Mouse (Mus musculus) intestine, embryonic 16.5 days (tissue): ENCODE results near the gene Crocc. TPM values are rescaled to one million over a fixed set of nuclear protein-coding genes. Genes with fewer than 3 reads are reported as not detected.
A peak's percentile ranks its signal among the peaks of the same experiment; 100 is the strongest.

Source experiments
- ATAC-seq: fragments of 200-750 bp; cut with Nextera tagmentation; 2 replicates; pipeline ENCODE4 v1.8.0; 2017; ENCODE audit warnings: moderate TSS enrichment, moderate library complexity
- H3K27ac ChIP-seq: fragments of 300-500 bp; sonication (generic); 2 replicates; pipeline ENCODE4 v1.5.1; 2014; ENCODE audit warnings: mild to moderate bottlenecking, low read length
- H3K27me3 ChIP-seq: fragments of 300-500 bp; sonication (generic); replicated peaks from 2 replicates; pipeline ENCODE4 v1.6.1; 2014; ENCODE audit warnings: low read length, control low read depth, mixed read lengths; ENCODE audit not compliant: control insufficient read depth, insufficient read depth
- H3K36me3 ChIP-seq: fragments of 300-500 bp; sonication (generic); 2 replicates; pipeline ENCODE4 v1.6.1; 2014; ENCODE audit warnings: low read length, control low read depth; ENCODE audit not compliant: control insufficient read depth, insufficient read depth
- H3K4me1 ChIP-seq: fragments of 300-500 bp; sonication (generic); 2 replicates; pipeline ENCODE4 v1.6.1; 2014; ENCODE audit warnings: low read length, control low read depth, mixed read lengths; ENCODE audit not compliant: control insufficient read depth, insufficient read depth
- H3K4me2 ChIP-seq: fragments of 300-500 bp; sonication (generic); 2 replicates; pipeline ENCODE4 v1.6.1; 2014; ENCODE audit warnings: low read depth, low read length, control low read depth
- H3K4me3 ChIP-seq: fragments of 300-500 bp; sonication (generic); 2 replicates; pipeline ENCODE4 v1.5.1; 2014; ENCODE audit warnings: mild to moderate bottlenecking, low read length
- H3K9ac ChIP-seq: fragments of 300-500 bp; sonication (generic); 2 replicates; pipeline ENCODE4 v1.6.1; 2014; ENCODE audit warnings: low read depth, low read length
- H3K9me3 ChIP-seq: fragments of 300-500 bp; sonication (generic); 2 replicates; pipeline ENCODE4 v1.6.1; 2016; ENCODE audit warnings: low read length, control low read depth; ENCODE audit not compliant: control insufficient read depth
- WGBS: fragments of 180-500 bp; shearing (Covaris S2); extraction: QIAGEN DNeasy Blood & Tissue Kit; methylation state at CpG from one replicate; pipeline ENCODE4 v1.1.7; 2014; 5-methylcytosine and 5-hydroxymethylcytosine counted together
- polyA plus RNA-seq: library from polyadenylated mRNA; unstranded; fragments of >200 nt; fragmentation: Nextera tagmentation; extraction: Ambion mirVana; gene quantifications from 2 replicates; pipeline ENCODE4 v1.2.1, GENCODE M21; 2015

The Crocc gene
- polyA plus RNA-seq, 1 experiment from 2014 or later: 3.5 TPM

GRCm38 (mm10) chr4:140984544-140984943 lies 75.8 kb downstream of the Crocc start:
- H3K9me3 ChIP-seq: no peaks in the 10 kb centered on the region
- no peak overlapping the region for H3K27ac ChIP-seq
- 84% methylated on average over 6 of the region's 6 CpGs for WGBS
- no peak overlapping the region for H3K4me2 ChIP-seq
- no peak overlapping the region for H3K4me3 ChIP-seq
- peaks cover 4% of the 10 kb centered on the region for H3K36me3 ChIP-seq
- H3K27me3 ChIP-seq: no peaks in the 10 kb centered on the region
- ATAC-seq: no peak
- H3K4me1 ChIP-seq: peaks cover 25% of the 10 kb centered on the region
- no peak overlapping the region for H3K9ac ChIP-seq

GRCm38 (mm10) chr4:140983442-140983841 lies 76.9 kb downstream of the Crocc start:
- Histone ChIP-seq H3K4me3 (no peak overlapping the region), H3K4me1 (peaks cover 22% of the 10 kb centered on the region), H3K27me3 (no peaks in the 10 kb centered on the region), H3K9me3 (no peaks in the 10 kb centered on the region), H3K36me3 (peaks cover 12% of the 10 kb centered on the region), H3K27ac (peak overlapping the region; percentile 70), H3K9ac (peak overlapping the region; percentile 48; the same call in 1 of the 2 replicates), H3K4me2 (0 out of 2 replicates have a peak overlapping the region, but pooled peaks have one; percentile 7)
- WGBS: 4% methylated on average over 9 of the region's 9 CpGs
- peak; percentile 78 for ATAC-seq

GRCm38 (mm10) chr4:140982808-140983207 lies 77.5 kb downstream of the Crocc start:
- peak overlapping the region; percentile 70 for H3K27ac ChIP-seq
- H3K27me3 ChIP-seq: no peaks in the 10 kb centered on the region
- 0 out of 2 replicates have a peak, but pooled peaks have one; percentile 10 for ATAC-seq
- WGBS: 39% methylated on average over 4 of the region's 4 CpGs
- H3K4me2 ChIP-seq: peak overlapping the region; percentile 7; the same call in 1 of the 2 replicates
- H3K4me1 ChIP-seq: peaks cover 21% of the 10 kb centered on the region
- peak overlapping the region; percentile 48; the same call in 1 of the 2 replicates for H3K9ac ChIP-seq
- H3K4me3 ChIP-seq: no peak overlapping the region
- H3K9me3 ChIP-seq: no peaks in the 10 kb centered on the region
- peaks cover 12% of the 10 kb centered on the region for H3K36me3 ChIP-seq

GRCm38 (mm10) chr4:140981605-140982004 lies 78.7 kb downstream of the Crocc start:
- 95% methylated on average over 2 of the region's 2 CpGs for WGBS
- no peak overlapping the region for H3K4me2 ChIP-seq
- H3K9ac ChIP-seq: no peak overlapping the region
- peaks cover 26% of the 10 kb centered on the region for H3K4me1 ChIP-seq
- no peaks in the 10 kb centered on the region for H3K27me3 ChIP-seq
- no peak overlapping the region for H3K4me3 ChIP-seq
- no peaks in the 10 kb centered on the region for H3K9me3 ChIP-seq
- H3K36me3 ChIP-seq: peaks cover 12% of the 10 kb centered on the region
- no peak for ATAC-seq
- no peak overlapping the region for H3K27ac ChIP-seq

- Histone ChIP-seq H3K9ac (no peak overlapping the region), H3K36me3 (peaks cover 15% of the 10 kb centered on the region), H3K4me1 (peaks cover 15% of the 10 kb centered on the region), H3K9me3 (no peaks in the 10 kb centered on the region), H3K27ac (peak overlapping the region; percentile 42), H3K4me2 (no peak overlapping the region), H3K27me3 (no peaks in the 10 kb centered on the region), H3K4me3 (no peak overlapping the region)
- ATAC-seq: peak; percentile 76
- WGBS: 78% methylated on average over 14 of the region's 14 CpGs
Observed at GRCm38 (mm10) chr4:140977886-140978692, 82.3 kb downstream of the Crocc start.

GRCm38 (mm10) chr4:140977278-140977677 lies 83.1 kb downstream of the Crocc start:
- peak overlapping the region; percentile 26 for H3K27ac ChIP-seq
- peaks cover 22% of the 10 kb centered on the region for H3K36me3 ChIP-seq
- ATAC-seq: peak; percentile 29
- no peak overlapping the region for H3K4me3 ChIP-seq
- peak overlapping the region; percentile 25; the same call in 1 of the 2 replicates for H3K9ac ChIP-seq
- no peaks in the 10 kb centered on the region for H3K27me3 ChIP-seq
- no peak overlapping the region for H3K4me2 ChIP-seq
- H3K4me1 ChIP-seq: peaks cover 12% of the 10 kb centered on the region
- WGBS: 59% methylated on average over 10 of the region's 10 CpGs
- H3K9me3 ChIP-seq: no peaks in the 10 kb centered on the region

GRCm38 (mm10) chr4:140975356-140975755 lies 85.0 kb downstream of the Crocc start:
- H3K4me2 ChIP-seq: no peak overlapping the region
- H3K27ac ChIP-seq: peak overlapping the region; percentile 34; the same call in 1 of the 2 replicates
- no peak overlapping the region for H3K9ac ChIP-seq
- WGBS: 94% methylated on average over 7 of the region's 7 CpGs
- no peak overlapping the region for H3K4me3 ChIP-seq
- ATAC-seq: no peak
- peaks cover 35% of the 10 kb centered on the region for H3K36me3 ChIP-seq
- H3K4me1 ChIP-seq: peaks cover 12% of the 10 kb centered on the region
- no peaks in the 10 kb centered on the region for H3K27me3 ChIP-seq
- no peaks in the 10 kb centered on the region for H3K9me3 ChIP-seq

- Histone ChIP-seq H3K27me3 (no peaks in the 10 kb centered on the region), H3K27ac (no peak overlapping the region), H3K4me2 (no peak overlapping the region), H3K4me1 (peaks cover 12% of the 10 kb centered on the region), H3K9ac (no peak overlapping the region), H3K4me3 (no peak overlapping the region), H3K9me3 (no peaks in the 10 kb centered on the region), H3K36me3 (peaks cover 34% of the 10 kb centered on the region)
- WGBS: 91% methylated on average over 6 of the region's 6 CpGs
- ATAC-seq: no peak
Observed at GRCm38 (mm10) chr4:140974408-140974807, 85.9 kb downstream of the Crocc start.

GRCm38 (mm10) chr4:140971691-140972090 lies 88.7 kb downstream of the Crocc start:
- no peaks in the 10 kb centered on the region for H3K4me1 ChIP-seq
- no peak overlapping the region for H3K27ac ChIP-seq
- ATAC-seq: no peak
- 84% methylated on average over 13 of the region's 13 CpGs for WGBS
- no peak overlapping the region for H3K4me3 ChIP-seq
- no peaks in the 10 kb centered on the region for H3K27me3 ChIP-seq
- no peak overlapping the region for H3K9ac ChIP-seq
- H3K36me3 ChIP-seq: peaks cover 28% of the 10 kb centered on the region
- H3K9me3 ChIP-seq: no peaks in the 10 kb centered on the region
- H3K4me2 ChIP-seq: no peak overlapping the region
